Mouse (Mus musculus) MEL (cell line): ENCODE data around the gene Frmd6. TPM values are rescaled to one million over a fixed set of nuclear protein-coding genes. Genes with fewer than 3 reads are reported as not detected.

Experiments used
- DNase-seq: peaks from one replicate; pipeline ENCODE4 v3.0.0; 2011; ENCODE audit warnings: low read depth, low spot score
- H3K27ac ChIP-seq: 2 replicates; pipeline ENCODE4 v1.5.1; 2012; ENCODE audit warnings: low read depth, mild to moderate bottlenecking, control low read depth, low read length, moderate library complexity; ENCODE audit not compliant: control insufficient read depth
- H3K27me3 ChIP-seq, 2 experiments: fragments of 150-350 bp in 1 of 2; sonication (generic) in 1 of 2; 2 replicates each; pipeline ENCODE4 v1.6.1; 2012; ENCODE audit warnings: low read length in 2 of 2, mild to moderate bottlenecking in 2 of 2, improper control_type of control experiment in 1 of 2, moderate library complexity in 1 of 2; ENCODE audit not compliant: insufficient read depth in 2 of 2, control insufficient read depth in 1 of 2
- H3K36me3 ChIP-seq, 2 experiments: 2 replicates each; pipeline ENCODE4 v1.6.1; 2012 to 2014; ENCODE audit warnings: low read length in 2 of 2, improper control_type of control experiment in 1 of 2, inconsistent platforms in 1 of 2, mild to moderate bottlenecking in 1 of 2; ENCODE audit not compliant: insufficient read depth in 2 of 2, control insufficient read depth in 1 of 2
- H3K4me1 ChIP-seq, 2 experiments: fragments of 150-350 bp in 1 of 2; sonication (generic) in 1 of 2; 2 replicates each; pipeline ENCODE4 v1.6.1; 2012; ENCODE audit warnings: low read length in 2 of 2, improper control_type of control experiment in 1 of 2, mild to moderate bottlenecking in 1 of 2; ENCODE audit not compliant: insufficient read depth in 2 of 2, control insufficient read depth in 1 of 2
- H3K4me3 ChIP-seq, 2 experiments: fragments of 150-350 bp in 1 of 2; sonication (generic) in 1 of 2; 2 replicates each; pipeline ENCODE4 v1.5.1; 2012; ENCODE audit warnings: low read depth in 2 of 2, low read length in 2 of 2, mild to moderate bottlenecking in 2 of 2, moderate library complexity in 2 of 2, control low read depth in 1 of 2, improper control_type of control experiment in 1 of 2; ENCODE audit not compliant: control insufficient read depth in 1 of 2, insufficient read depth in 1 of 2
- H3K79me2 ChIP-seq: 2 replicates; pipeline ENCODE4 v1.6.1; 2012; ENCODE audit warnings: mild to moderate bottlenecking, low read length, moderate library complexity; ENCODE audit not compliant: control insufficient read depth, poor library complexity, insufficient read depth
- H3K9ac ChIP-seq: 2 replicates; pipeline ENCODE4 v1.6.1; 2012; ENCODE audit warnings: low read depth, mild to moderate bottlenecking, control low read depth, low read length, moderate library complexity; ENCODE audit not compliant: control insufficient read depth, poor library complexity, severe bottlenecking
- H3K9me3 ChIP-seq: fragments of 150-350 bp; sonication (generic); replicated peaks from 2 replicates; pipeline ENCODE4 v1.6.1; 2012; ENCODE audit warnings: mild to moderate bottlenecking, low read length, improper control_type of control experiment, moderate library complexity; ENCODE audit not compliant: insufficient read depth
- BHLHE40 ChIP-seq: IDR thresholded peaks from 2 replicates; pipeline ENCODE4 v1.6.1; 2012; ENCODE audit warnings: low read depth, mild to moderate bottlenecking, inconsistent platforms, low read length, improper control_type of control experiment, borderline replicate concordance
- CHD2 ChIP-seq: IDR thresholded peaks from 2 replicates; pipeline ENCODE4 v1.6.1; 2011; ENCODE audit warnings: low read length, improper control_type of control experiment
- CTCF ChIP-seq, 3 experiments: IDR thresholded peaks in 2 of 3; conservative IDR thresholded peaks in 1 of 3; 2 replicates each; pipeline ENCODE4 v1.5.1; 2011 to 2012; ENCODE audit warnings: low read length in 3 of 3, low read depth in 2 of 3, mild to moderate bottlenecking in 2 of 3, improper control_type of control experiment in 1 of 3, inconsistent platforms in 1 of 3, mixed read lengths in 1 of 3, moderate library complexity in 1 of 3; ENCODE audit not compliant: control insufficient read depth in 1 of 3, insufficient read depth in 1 of 3, poor library complexity in 1 of 3, severe bottlenecking in 1 of 3
- ELF1 ChIP-seq: IDR thresholded peaks from 2 replicates; pipeline ENCODE4 v1.6.1; 2014; ENCODE audit warnings: low read depth, mild to moderate bottlenecking, inconsistent platforms, low read length, improper control_type of control experiment, moderate library complexity
- ETS1 ChIP-seq: IDR thresholded peaks from 2 replicates; pipeline ENCODE4 v1.6.1; 2012; ENCODE audit warnings: low read depth, mild to moderate bottlenecking, inconsistent platforms, low read length, improper control_type of control experiment, moderate library complexity
- GABPA ChIP-seq: IDR thresholded peaks from 2 replicates; pipeline ENCODE4 v1.6.1; 2012; ENCODE audit warnings: low read depth, mild to moderate bottlenecking, inconsistent platforms, low read length, improper control_type of control experiment, moderate library complexity
- GATA1 ChIP-seq: IDR thresholded peaks from 2 replicates; pipeline ENCODE4 v1.6.1; 2011; ENCODE audit warnings: low read depth, low read length, improper control_type of control experiment
- JUND ChIP-seq: IDR thresholded peaks from 2 replicates; pipeline ENCODE4 v1.6.1; 2011; ENCODE audit warnings: low read depth, mild to moderate bottlenecking, improper control_type of control experiment, low read length
- MAFK ChIP-seq: IDR thresholded peaks from 2 replicates; pipeline ENCODE4 v1.6.1; 2011; ENCODE audit warnings: low read depth, mild to moderate bottlenecking, low read length, improper control_type of control experiment, borderline replicate concordance
- MAZ ChIP-seq: IDR thresholded peaks from 2 replicates; pipeline ENCODE4 v1.6.1; 2012; ENCODE audit warnings: low read depth, mild to moderate bottlenecking, inconsistent platforms, low read length, improper control_type of control experiment
- MEF2A ChIP-seq: IDR thresholded peaks from 2 replicates; pipeline ENCODE4 v1.6.1; 2014; ENCODE audit warnings: low read depth, mild to moderate bottlenecking, inconsistent platforms, low read length, improper control_type of control experiment; ENCODE audit not compliant: poor library complexity, insufficient replicate concordance, severe bottlenecking; ENCODE audit errors: extremely low read depth
- MXI1 ChIP-seq: IDR thresholded peaks from 2 replicates; pipeline ENCODE4 v1.6.1; 2011; ENCODE audit warnings: mild to moderate bottlenecking, low read depth, low read length, improper control_type of control experiment
- MYB ChIP-seq: IDR thresholded peaks from 2 replicates; pipeline ENCODE4 v1.6.1; 2011; ENCODE audit warnings: mild to moderate bottlenecking, low read depth, low read length, improper control_type of control experiment
- MYC ChIP-seq: IDR thresholded peaks from 2 replicates; pipeline ENCODE4 v1.6.1; 2011; ENCODE audit warnings: low read depth, mild to moderate bottlenecking, low read length, improper control_type of control experiment, moderate library complexity
- NRF1 ChIP-seq: IDR thresholded peaks from 2 replicates; pipeline ENCODE4 v1.6.1; 2014; ENCODE audit warnings: low read depth, mild to moderate bottlenecking, inconsistent platforms, low read length, improper control_type of control experiment, moderate library complexity; ENCODE audit not compliant: poor library complexity, insufficient read depth, severe bottlenecking
- RCOR1 ChIP-seq: IDR thresholded peaks from 2 replicates; pipeline ENCODE4 v1.6.1; 2012; ENCODE audit warnings: low read depth, mild to moderate bottlenecking, inconsistent platforms, low read length, improper control_type of control experiment
- SIN3A ChIP-seq: IDR thresholded peaks from 2 replicates; pipeline ENCODE4 v1.6.1; 2012; ENCODE audit warnings: low read length, improper control_type of control experiment, inconsistent platforms
- SMC3 ChIP-seq: IDR thresholded peaks from 2 replicates; pipeline ENCODE4 v1.6.1; 2011; ENCODE audit warnings: low read depth, low read length, improper control_type of control experiment
- TAL1 ChIP-seq: IDR thresholded peaks from 2 replicates; pipeline ENCODE4 v1.6.1; 2012; ENCODE audit warnings: mild to moderate bottlenecking, inconsistent platforms, low read length, moderate library complexity, mixed read lengths
- TCF12 ChIP-seq: IDR thresholded peaks from 2 replicates; pipeline ENCODE4 v1.6.1; 2014; ENCODE audit warnings: low read depth, mild to moderate bottlenecking, inconsistent platforms, low read length, improper control_type of control experiment, moderate library complexity
- UBTF ChIP-seq: IDR thresholded peaks from 2 replicates; pipeline ENCODE4 v1.6.1; 2012; ENCODE audit warnings: low read depth, mild to moderate bottlenecking, inconsistent platforms, low read length, improper control_type of control experiment, moderate library complexity, borderline replicate concordance; ENCODE audit not compliant: insufficient read depth
- USF2 ChIP-seq, 2 experiments: IDR thresholded peaks; 2 replicates each; pipeline ENCODE4 v1.6.1; 2011 to 2012; ENCODE audit warnings: improper control_type of control experiment in 2 of 2, low read length in 2 of 2, borderline replicate concordance in 1 of 2, inconsistent platforms in 1 of 2, low read depth in 1 of 2, mild to moderate bottlenecking in 1 of 2; ENCODE audit not compliant: insufficient read depth in 1 of 2
- ZMIZ1 ChIP-seq: IDR thresholded peaks from 2 replicates; pipeline ENCODE4 v1.6.1; 2012; ENCODE audit warnings: low read depth, mild to moderate bottlenecking, inconsistent platforms, low read length, improper control_type of control experiment, moderate library complexity
- ZNF384 ChIP-seq: IDR thresholded peaks from 2 replicates; pipeline ENCODE4 v1.6.1; 2012; ENCODE audit warnings: low read depth, mild to moderate bottlenecking, inconsistent platforms, low read length, improper control_type of control experiment
- polyA plus RNA-seq, 2 experiments: library from polyadenylated mRNA; stranded (reverse) in 1 of 2; unstranded in 1 of 2; fragments of >175 nt in 1 of 2; fragments of >200 nt in 1 of 2; gene quantifications; 2 replicates each; pipeline versions ENCODE4 v1.2.1 to v1.2.4; 2012; ENCODE audit warnings: low replicate concordance in 2 of 2, low read depth in 1 of 2; ENCODE audit not compliant: insufficient read length in 2 of 2, insufficient read depth in 1 of 2, missing spikeins in 1 of 2
- total RNA-seq: library from RNA; depleted of rRNA; stranded (reverse); fragments of 300-350 nt; gene quantifications from 2 replicates; pipeline ENCODE4 v1.2.3, GENCODE M21; 2012

The Frmd6 gene
- total and polyA plus RNA-seq, 3 experiments: 3.7 to 5.0 TPM; not detected in 1

GRCm38 (mm10) chr12:70890874-70891470 lies 65.7 kb downstream of the Frmd6 start:
- Histone ChIP-seq H3K27ac (no peak overlapping the region), H3K4me1 (peaks cover 0 to 4% of the 10 kb centered on the region in 2 experiments; a peak in 1 of 4 replicates), H3K4me3 (no peak overlapping the region)
- DNase-seq: no peak
- TF ChIP-seq MYB (no peak), SIN3A (no peak), TAL1 (no peak), MXI1 (no peak), MAFK (no peak), ELF1 (no peak), NRF1 (no peak), UBTF (no peak), MYC (no peak), CHD2 (no peak), TCF12 (no peak), MAZ (no peak), ZMIZ1 (no peak), JUND (no peak), BHLHE40 (no peak), GABPA (no peak), SMC3 (no peak), ETS1 (no peak), USF2 (IDR thresholded peaks at IDR 0.05; ENCODE audit: borderline replicate concordance in 1 of 2, insufficient read depth in 1 of 2, low read depth in 1 of 2, low read length in 2 of 2) (no peak), CTCF (IDR thresholded peaks at IDR 0.05 in 2 of 3, conservative IDR thresholded peaks at IDR 0.05 in 1 of 3; ENCODE audit: control insufficient read depth in 1 of 3, insufficient read depth in 1 of 3, low read depth in 2 of 3, low read length in 3 of 3, poor library complexity in 1 of 3, severe bottlenecking in 1 of 3) (no peak)
- TF ChIP-seq, all 39 proteins: peak for 0
- H3K27me3 ChIP-seq: no peaks in the 10 kb centered on the region
- no peak overlapping the region for H3K9ac ChIP-seq
- no peaks in the 10 kb centered on the region for H3K9me3 ChIP-seq
- H3K79me2 ChIP-seq: no peaks in the 10 kb centered on the region
- H3K36me3 ChIP-seq: no peaks in the 10 kb centered on the region; a peak in 1 of 4 replicates

DNA sequence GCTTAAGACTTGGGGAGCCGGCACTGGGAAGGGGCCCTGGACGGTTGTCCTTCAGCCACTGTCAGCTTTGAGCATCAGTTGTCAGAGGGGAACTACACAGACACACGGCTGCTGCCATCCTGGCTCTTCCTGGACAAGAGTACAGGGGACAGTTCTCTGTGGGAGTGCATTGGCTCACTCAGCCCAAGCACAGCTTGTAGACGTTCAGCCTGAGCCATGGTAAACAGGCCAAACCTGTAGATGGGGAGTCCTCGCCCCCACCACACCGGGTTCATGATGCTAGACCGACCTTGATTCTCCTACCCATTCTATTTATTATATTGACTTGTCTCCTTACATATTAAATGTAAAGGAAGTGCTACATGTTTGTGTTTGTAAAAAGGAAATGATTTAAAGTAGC lies 70.0 kb downstream of the Frmd6 start:
- H3K27ac ChIP-seq: no peak overlapping the region
- DNase-seq: no peak
- H3K4me1 ChIP-seq: no peaks in the 10 kb centered on the region
- no peaks in the 10 kb centered on the region for H3K27me3 ChIP-seq
- no peak for TF ChIP-seq MEF2A
- no peak for TF ChIP-seq RCOR1
- TF ChIP-seq ZNF384: no peak
- TF ChIP-seq GATA1: no peak
- no peaks in the 10 kb centered on the region for H3K9me3 ChIP-seq
- H3K79me2 ChIP-seq: no peaks in the 10 kb centered on the region
- H3K4me3 ChIP-seq: no peak overlapping the region
- no peaks in the 10 kb centered on the region for H3K36me3 ChIP-seq
- H3K9ac ChIP-seq: no peak overlapping the region
